Mouse (Mus musculus) embryonic stem cell, embryonic (primary cell): ENCODE measurements around the gene Mtx1.

Experiments
- CTCF ChIA-PET, 4 experiments: fragments of 300-600 bp in 2 of 4; fragments of 350-600 bp in 2 of 4; sonication (Branson Sonifier 250); formaldehyde crosslinking; loops; one replicate each; lab custom pipeline; 2022; ENCODE audit warnings: inconsistent platforms in 2 of 4; lab: Charles Lee
- POLR2A ChIA-PET, 4 experiments: fragments of 300-600 bp in 2 of 4; fragments of 350-600 bp in 2 of 4; sonication (Branson Sonifier 250); formaldehyde crosslinking; loops; one replicate each; lab custom pipeline; 2022; ENCODE audit warnings: antibody characterized with exemption in 4 of 4, inconsistent platforms in 1 of 4; lab: Charles Lee

Mtx1 gene

GRCm38 (mm10) chr3:89230561-89230960, 3.7 kb upstream of the Mtx1 start:
- ChIA-PET POLR2A (interaction anchor here in 3 of 4 experiments (0.6 to 1.7 kb wide), 11 partner anchors 13 to 235 kb away, joined by 3 to 7 read pairs (median 3); partner anchors contain the start of genes Fam189b (in 1 of the 3) and Thbs3 (in 1 of the 3)), CTCF (interaction anchor here (0.6 to 6.7 kb wide), 8 partner anchors 12 to 16 kb away, joined by 3 to 81 read pairs (median 4); partner anchors contain the start of genes Krtcap2 (in 3 of the 4) and Trim46 (in 3 of the 4))

GRCm38 (mm10) chr3:89229276-89229675, 2.4 kb upstream of the Mtx1 start:
- CTCF ChIA-PET, result interaction anchor here in 2 of 4 experiments (0.5 to 6.7 kb wide), 6 partner anchors 13 to 653 kb away, joined by 3 to 81 read pairs (median 3); partner anchors contain the start of genes Krtcap2 (in 1 of the 2) and Trim46 (in 1 of the 2)
- POLR2A ChIA-PET, result interaction anchor here in 2 of 4 experiments (0.8 to 1.4 kb wide), 3 partner anchors 15 to 177 kb away, joined by 3 to 4 read pairs (median 3); partner anchors contain the start of gene Krtcap2 (in 1 of the 2)

- ChIA-PET POLR2A (interaction anchor here in 2 of 4 experiments (0.8 to 1.4 kb wide), 3 partner anchors 15 to 178 kb away, joined by 3 to 4 read pairs (median 3); partner anchors contain the start of gene Krtcap2 (in 1 of the 2)), CTCF (interaction anchor here in 1 of 4 experiments (1.3 to 6.7 kb wide), 2 partner anchors 16 to 92 kb away, joined by 5 to 81 read pairs; partner anchors contain the start of genes Krtcap2 and Trim46)
Measured at GRCm38 (mm10) chr3:89228836-89229235, 1.9 kb upstream of the Mtx1 start, which contains the start of gene Muc1. Muc1 (plus strand) TSS chr3:89229057.

GRCm38 (mm10) chr3:89228180-89228549, 1.3 kb upstream of the Mtx1 start:
- CTCF ChIA-PET, result no interaction called here
- POLR2A ChIA-PET, result no interaction called here

GRCm38 (mm10) chr3:89227307-89228179, 655 bp upstream of the Mtx1 start:
- POLR2A ChIA-PET, result interaction anchor here in 3 of 4 experiments (0.5 to 4.7 kb wide), 13 partner anchors 9 to 653 kb away, joined by 3 to 58 read pairs (median 11); partner anchors contain the start of genes Krtcap2 (in 2 of the 3), Thbs3 (in 2 of the 3), Trim46 (in 2 of the 3) and Gba (in 1 of the 3)
- CTCF ChIA-PET, result interaction anchor here in 3 of 4 experiments (0.6 to 3.9 kb wide), 7 partner anchors 16 to 228 kb away, joined by 3 to 40 read pairs (median 3); partner anchors contain the start of genes Krtcap2 (in 3 of the 3) and Trim46 (in 2 of the 3)

- CTCF ChIA-PET, result interaction anchor here in 3 of 4 experiments (0.5 to 3.9 kb wide), 14 partner anchors 12 to 547 kb away, joined by 3 to 40 read pairs (median 3); partner anchors contain the start of genes Krtcap2 (in 2 of the 3), Adam15 (in 1 of the 3), Hcn3 (in 1 of the 3) and Trim46 (in 1 of the 3)
- POLR2A ChIA-PET, result interaction anchor here (0.5 to 4.7 kb wide), 57 partner anchors 9 to 674 kb away, joined by 3 to 58 read pairs (median 4); partner anchors contain the start of genes Thbs3 (in 4 of the 4), Fam189b (in 3 of the 4), Scamp3 (in 3 of the 4) and Gba (in 2 of the 4)
Measured at GRCm38 (mm10) chr3:89226361-89226760, 527 bp downstream of the Mtx1 start.

GRCm38 (mm10) chr3:89225918-89226317, 970 bp downstream of the Mtx1 start:
- ChIA-PET POLR2A (interaction anchor here (0.6 to 4.7 kb wide), 61 partner anchors 9 to 673 kb away, joined by 3 to 58 read pairs (median 4); partner anchors contain the start of genes Thbs3 (in 4 of the 4), Fam189b (in 3 of the 4), Scamp3 (in 3 of the 4) and Gba (in 2 of the 4)), CTCF (interaction anchor here in 3 of 4 experiments (0.6 to 3.9 kb wide), 13 partner anchors 12 to 547 kb away, joined by 3 to 40 read pairs (median 3); partner anchors contain the start of genes Krtcap2 (in 2 of the 3), Adam15 (in 1 of the 3), Hcn3 (in 1 of the 3) and Trim46 (in 1 of the 3))

GRCm38 (mm10) chr3:89225321-89225815, 1.5 kb downstream of the Mtx1 start:
- ChIA-PET POLR2A (interaction anchor here in 3 of 4 experiments (0.6 to 4.7 kb wide), 45 partner anchors 8 to 231 kb away, joined by 3 to 58 read pairs (median 4); partner anchors contain the start of genes Thbs3 (in 3 of the 3), Fam189b (in 2 of the 3), Krtcap2 (in 2 of the 3) and Scamp3 (in 2 of the 3)), CTCF (interaction anchor here (0.5 to 3.9 kb wide), 10 partner anchors 16 to 256 kb away, joined by 3 to 40 read pairs (median 3); partner anchors contain the start of genes Krtcap2 (in 2 of the 4), Adam15 (in 1 of the 4) and Trim46 (in 1 of the 4))

GRCm38 (mm10) chr3:89224796-89225195, 2.1 kb downstream of the Mtx1 start:
- POLR2A ChIA-PET, result interaction anchor here in 3 of 4 experiments (0.6 to 4.7 kb wide), 24 partner anchors 8 to 212 kb away, joined by 3 to 58 read pairs (median 6); partner anchors contain the start of genes Scamp3 (in 2 of the 3), Thbs3 (in 2 of the 3), Clk2 (in 1 of the 3) and Efna1 (in 1 of the 3)
- CTCF ChIA-PET, result interaction anchor here in 3 of 4 experiments (0.5 to 3.9 kb wide), 7 partner anchors 19 to 256 kb away, joined by 3 to 40 read pairs (median 4); partner anchors contain the start of genes Krtcap2 (in 2 of the 3) and Trim46 (in 1 of the 3)

- CTCF ChIA-PET, result no interaction called here
- POLR2A ChIA-PET, result no interaction called here
Measured at GRCm38 (mm10) chr3:89221167-89221566, 5.7 kb downstream of the Mtx1 start.

- ChIA-PET POLR2A (interaction anchor here in 1 of 4 experiments (0.6 kb wide), 1 partner anchor 88 kb away, joined by 3 read pairs; no protein-coding TSS in a partner anchor), CTCF (interaction anchor here in 2 of 4 experiments (0.6 to 3.2 kb wide), 3 partner anchors 23 to 166 kb away, joined by 3 to 12 read pairs (median 4); no protein-coding TSS in a partner anchor)
Measured at GRCm38 (mm10) chr3:89219546-89219945, 7.3 kb downstream of the Mtx1 start.

GRCm38 (mm10) chr3:89218271-89218670, 8.6 kb downstream of the Mtx1 start:
- CTCF ChIA-PET, result interaction anchor here in 1 of 4 experiments (3.2 kb wide), 1 partner anchor 25 kb away, joined by 12 read pairs; no protein-coding TSS in a partner anchor
- POLR2A ChIA-PET, result interaction anchor here in 2 of 4 experiments (0.6 to 2.2 kb wide), 8 partner anchors 8 to 735 kb away, joined by 3 to 14 read pairs (median 3); partner anchors contain the start of gene Mtx1 (in 1 of the 2)

GRCm38 (mm10) chr3:89216407-89216806, 10.5 kb downstream of the Mtx1 start:
- CTCF ChIA-PET, result interaction anchor here in 2 of 4 experiments (0.6 to 1.1 kb wide), 5 partner anchors 20 to 265 kb away, joined by 3 to 6 read pairs (median 4); no protein-coding TSS in a partner anchor
- POLR2A ChIA-PET, result interaction anchor here in 2 of 4 experiments (0.6 to 2.2 kb wide), 4 partner anchors 9 to 963 kb away, joined by 3 to 14 read pairs (median 6); partner anchors contain the start of genes Gba (in 1 of the 2) and Mtx1 (in 1 of the 2)

GRCm38 (mm10) chr3:89215853-89216252, 11.0 kb downstream of the Mtx1 start:
- ChIA-PET CTCF (interaction anchor here in 1 of 4 experiments (1.9 kb wide), 1 partner anchor 27 kb away, joined by 5 read pairs; no protein-coding TSS in a partner anchor), POLR2A (interaction anchor here in 3 of 4 experiments (2.5 to 3.8 kb wide), 3 partner anchors 10 to 13 kb away, joined by 18 to 31 read pairs (median 30); partner anchors contain the start of gene Gba (in 2 of the 3))

- ChIA-PET POLR2A (interaction anchor here (0.7 to 3.8 kb wide), 30 partner anchors 8 to 306 kb away, joined by 3 to 58 read pairs (median 4); partner anchors contain the start of genes Gba (in 4 of the 4), Mtx1 (in 2 of the 4), Scamp3 (in 2 of the 4) and Cks1b (in 1 of the 4)), CTCF (interaction anchor here in 3 of 4 experiments (0.6 to 2.0 kb wide), 11 partner anchors 11 to 482 kb away, joined by 3 to 17 read pairs (median 4); no protein-coding TSS in a partner anchor)
Measured at GRCm38 (mm10) chr3:89214681-89215411, 12.0 kb downstream of the Mtx1 start, which contains the start of gene Thbs3. Thbs3 (plus strand) TSS chr3:89215180.
